In the genomic region with DNA sequence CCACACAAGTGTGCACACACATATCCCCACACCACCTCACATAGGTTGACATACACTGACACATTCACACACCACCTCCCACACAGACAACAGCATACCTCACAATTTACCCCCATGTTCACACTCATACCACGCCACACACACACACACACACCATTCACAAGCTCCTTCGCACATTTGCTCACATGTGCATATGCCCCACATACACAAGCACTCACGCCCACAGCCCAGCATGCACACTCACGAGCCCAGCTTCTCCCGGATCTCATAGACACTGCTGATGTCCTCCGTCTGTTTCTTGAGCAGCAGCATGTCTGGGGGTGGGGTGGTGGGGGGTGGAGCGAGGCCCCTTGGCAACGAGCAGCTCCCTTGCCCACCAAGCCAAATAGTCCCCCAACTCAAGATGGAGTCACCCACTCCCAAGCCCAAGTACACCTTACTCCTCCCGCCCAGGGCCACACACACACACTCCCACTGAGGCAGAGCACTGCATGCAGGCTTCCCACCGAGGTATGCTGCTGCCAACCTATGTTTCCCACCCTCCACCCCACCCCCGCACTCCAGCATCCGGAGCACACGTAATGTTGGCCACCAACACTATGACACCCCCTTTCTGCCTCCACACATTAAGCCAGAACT, we compare ENCODE assay signal across 9 mouse cellular contexts. TPM values are rescaled to one million over a fixed set of nuclear protein-coding genes. Genes with fewer than 3 reads are reported as not detected.
DNase-seq lines count a peak whose midpoint lies in the region; ATAC-seq and TF ChIP-seq lines count a peak whose summit lies in the region.
"Had no signal": no experiment of that assay in that cellular context is flagged by ENCODE, and none has a peak within 500 bp of the region (broad histone marks: within the 10 kb centered on the region; RNA-seq: fewer than 3 reads in every experiment).

No protein-coding gene starts in this region.

- H3K27me3 ChIP-seq in lung, postnatal 0 days (replicated peaks; ENCODE audit: insufficient read depth, low read length), result no peaks in the 10 kb centered on the region
- H3K27me3 ChIP-seq in limb, embryonic 12.5 days, result peaks cover 28% of the 10 kb centered on the region
- H3K27me3 ChIP-seq in stomach, embryonic 14.5 days (ENCODE audit: control insufficient read depth, insufficient read depth, low read length), result no peaks in the 10 kb centered on the region

- TF ChIP-seq EP300 in lung, postnatal 0 days (IDR thresholded peaks at IDR 0.05), result no peak

- no peak overlapping the region for H3K9ac ChIP-seq in lung, postnatal 0 days (replicated peaks; ENCODE audit: low read depth)
- no peak overlapping the region for H3K9ac ChIP-seq in limb, embryonic 12.5 days (replicated peaks)
- 0 out of 2 replicates have a peak overlapping the region, but pooled peaks have one; percentile 25 for H3K9ac ChIP-seq in stomach, embryonic 14.5 days (replicated peaks; ENCODE audit: low read depth, low read length)

- peak overlapping the region; percentile 72 for H3K4me3 ChIP-seq in gastrocnemius, adult 2 months
- peak overlapping the region; percentile 34; the same call in 1 of the 2 replicates for H3K4me3 ChIP-seq in lung, postnatal 0 days (ENCODE audit: low read depth, low read length)
- peak overlapping the region; percentile 51 for H3K4me3 ChIP-seq in limb, embryonic 12.5 days (replicated peaks)
- H3K4me3 ChIP-seq in stomach, embryonic 14.5 days (ENCODE audit: low read depth, low read length), result peak overlapping the region; percentile 35

- no peak for DNase-seq in gastrocnemius, adult 2 months
- DNase-seq in gastrocnemius, adult 8-10 months (ENCODE audit: low spot score in 2 of 2), result no peak
- DNase-seq in lung, postnatal 0 days (ENCODE audit: low spot score), result no peak
- DNase-seq in lung, postnatal 4 days, result no peak
- no peak for DNase-seq in adrenal gland, postnatal 36 days
- DNase-seq in adrenal gland, adult 18-20 months (ENCODE audit: low spot score in 2 of 2), result no peak
- DNase-seq: spleen, adult 18-20 months had no signal

- H3K9me3 ChIP-seq in lung, postnatal 0 days (ENCODE audit: low read length), result no peaks in the 10 kb centered on the region
- no peaks in the 10 kb centered on the region for H3K9me3 ChIP-seq in limb, embryonic 12.5 days
- H3K9me3 ChIP-seq in stomach, embryonic 14.5 days (ENCODE audit: control insufficient read depth, low read depth, low read length), result no peaks in the 10 kb centered on the region

- H3K4me2 ChIP-seq in lung, postnatal 0 days (replicated peaks; ENCODE audit: low read depth, low read length), result peak overlapping the region; percentile 69
- H3K4me2 ChIP-seq in limb, embryonic 12.5 days, result peak overlapping the region; percentile 71
- peak overlapping the region; percentile 64 for H3K4me2 ChIP-seq in stomach, embryonic 14.5 days (replicated peaks; ENCODE audit: low read depth, low read length)

- intact Hi-C loops in gastrocnemius, adult 2 months (cut with DNase I), result loop anchor here (10.0 kb wide), 2 partner anchors 604 to 644 kb away; no protein-coding TSS in a partner anchor

- H3K4me1 ChIP-seq in lung, postnatal 0 days (ENCODE audit: insufficient read depth, low read depth, low read length), result no peaks in the 10 kb centered on the region
- 0 out of 2 replicates have a peak, but pooled peaks cover 4% of the 10 kb centered on the region for H3K4me1 ChIP-seq in limb, embryonic 12.5 days (replicated peaks)
- H3K4me1 ChIP-seq in stomach, embryonic 14.5 days (ENCODE audit: control insufficient read depth, insufficient read depth, low read length), result no peaks in the 10 kb centered on the region

- H3K27ac ChIP-seq in gastrocnemius, adult 2 months, result peak overlapping the region; percentile 72; the same call in 1 of the 2 replicates
- H3K27ac ChIP-seq in lung, postnatal 0 days (ENCODE audit: low read length), result no peak overlapping the region
- H3K27ac ChIP-seq in limb, embryonic 12.5 days, result no peak overlapping the region
- H3K27ac ChIP-seq in stomach, embryonic 14.5 days (ENCODE audit: low read length), result no peak overlapping the region

- no peak for TF ChIP-seq CTCF in gastrocnemius, adult 2 months (IDR thresholded peaks at IDR 0.05)
- TF ChIP-seq CTCF in lung, postnatal 0 days (IDR thresholded peaks at IDR 0.05), result no peak

- 53% methylated on average over 13 of the region's 13 CpGs for WGBS in lung, postnatal 0 days
- WGBS in limb, embryonic 12.5 days, result 57% methylated on average over 13 of the region's 13 CpGs
- 59% methylated on average over 13 of the region's 13 CpGs for WGBS in stomach, embryonic 14.5 days

- no peak for ATAC-seq in lung, postnatal 0 days
- no peak for ATAC-seq in limb, embryonic 12.5 days (ENCODE audit: insufficient number of reproducible peaks, insufficient read depth, low FRiP score, low TSS enrichment, low read depth)
- ATAC-seq in stomach, embryonic 14.5 days (ENCODE audit: insufficient number of reproducible peaks, insufficient read depth, low FRiP score, low read depth), result no peak

- H3K36me3 ChIP-seq in lung, postnatal 0 days (ENCODE audit: insufficient read depth, low read length), result no peaks in the 10 kb centered on the region
- no peaks in the 10 kb centered on the region for H3K36me3 ChIP-seq in limb, embryonic 12.5 days
- H3K36me3 ChIP-seq in stomach, embryonic 14.5 days (ENCODE audit: control insufficient read depth, insufficient read depth, low read length), result no peaks in the 10 kb centered on the region

RNA-seq across cellular contexts. Expression of a gene that starts 0.9 kb away (rescaled TPM):
- total RNA-seq in gastrocnemius, adult 2 months (2021), result 10 to 100 TPM in 1 of 2 experiments, 1 to 10 TPM in 1; 8.1 to 10.6 TPM
- total RNA-seq in gastrocnemius, adult 8-10 months (2022), result 10 to 100 TPM in 2 of 4 experiments, 1 to 10 TPM in 2; 7.8 to 10.8 (median 10.2) TPM
- polyA plus RNA-seq in lung, postnatal 0 days (2015; fragmentation: Nextera tagmentation; extraction: Ambion mirVana), result 3.9 and 5.5 TPM in 2 replicates
- polyA plus RNA-seq in limb, embryonic 12.5 days (2016; fragmentation: Nextera tagmentation; extraction: Ambion mirVana), result 18.0 and 19.3 TPM in 2 replicates
- 27.0 and 27.7 TPM in 2 replicates for polyA plus RNA-seq in stomach, embryonic 14.5 days (2014; fragmentation: Nextera tagmentation; extraction: Ambion mirVana)
- total RNA-seq in adrenal gland, postnatal 36 days (2021), result 1 to 10 TPM; 6.9 to 7.0 TPM
- total RNA-seq in adrenal gland, adult 18-20 months (2021), result 10 to 100 TPM; 10.6 to 11.7 TPM

RNA-seq across cellular contexts. Expression of a gene that starts 13.9 kb away (rescaled TPM):
- total RNA-seq in gastrocnemius, adult 2 months (2021), result 100 to 1,000 TPM; 125 to 154 TPM
- 100 to 1,000 TPM in 3 of 4 experiments, 10 to 100 TPM in 1; 95.0 to 131 (median 122) TPM for total RNA-seq in gastrocnemius, adult 8-10 months (2022)
- 7.5 and 7.8 TPM in 2 replicates for polyA plus RNA-seq in lung, postnatal 0 days (2015; fragmentation: Nextera tagmentation; extraction: Ambion mirVana)
- 7.3 and 7.6 TPM in 2 replicates for polyA plus RNA-seq in limb, embryonic 12.5 days (2016; fragmentation: Nextera tagmentation; extraction: Ambion mirVana)
- 11.0 and 12.2 TPM in 2 replicates for polyA plus RNA-seq in stomach, embryonic 14.5 days (2014; fragmentation: Nextera tagmentation; extraction: Ambion mirVana)
- total RNA-seq in adrenal gland, postnatal 36 days (2021), result 100 to 1,000 TPM in 1 of 2 experiments, 10 to 100 TPM in 1; 62.6 to 126 TPM
- total RNA-seq in adrenal gland, adult 18-20 months (2021), result 10 to 100 TPM; 74.5 to 97.7 TPM

RNA-seq across cellular contexts. Expression of a gene that starts 19.8 kb away (rescaled TPM):
- not detected for total RNA-seq in gastrocnemius, adult 2 months (2021)
- not detected for total RNA-seq in gastrocnemius, adult 8-10 months (2022)
- polyA plus RNA-seq in lung, postnatal 0 days (2015; fragmentation: Nextera tagmentation; extraction: Ambion mirVana), result 2.2 and 2.4 TPM in 2 replicates
- polyA plus RNA-seq in limb, embryonic 12.5 days (2016; fragmentation: Nextera tagmentation; extraction: Ambion mirVana), result 45.7 and 51.6 TPM in 2 replicates
- polyA plus RNA-seq in stomach, embryonic 14.5 days (2014; fragmentation: Nextera tagmentation; extraction: Ambion mirVana), result 5.0 and 7.3 TPM in 2 replicates
- total RNA-seq in adrenal gland, postnatal 36 days (2021), result 1 to 10 TPM in 1 of 2 experiments, under 1 TPM in 1; 0.49 to 2.0 TPM
- total RNA-seq in adrenal gland, adult 18-20 months (2021), result under 1 TPM; 0.20 to 0.35 TPM

RNA-seq across cellular contexts. Expression of a gene that starts 56.9 kb away (rescaled TPM):
- 10 to 100 TPM; 48.5 to 55.8 TPM for total RNA-seq in gastrocnemius, adult 2 months (2021)
- total RNA-seq in gastrocnemius, adult 8-10 months (2022), result 10 to 100 TPM; 51.3 to 65.3 (median 61.4) TPM
- 321 and 324 TPM in 2 replicates for polyA plus RNA-seq in lung, postnatal 0 days (2015; fragmentation: Nextera tagmentation; extraction: Ambion mirVana)
- polyA plus RNA-seq in limb, embryonic 12.5 days (2016; fragmentation: Nextera tagmentation; extraction: Ambion mirVana), result 154 and 167 TPM in 2 replicates
- polyA plus RNA-seq in stomach, embryonic 14.5 days (2014; fragmentation: Nextera tagmentation; extraction: Ambion mirVana), result 254 and 260 TPM in 2 replicates
- total RNA-seq in adrenal gland, postnatal 36 days (2021), result 100 to 1,000 TPM; 278 to 286 TPM
- total RNA-seq in adrenal gland, adult 18-20 months (2021), result 100 to 1,000 TPM; 289 to 309 TPM

RNA-seq across cellular contexts. Expression of a gene that starts 57.3 kb away (rescaled TPM):
- total RNA-seq in gastrocnemius, adult 2 months (2021), result 10 to 100 TPM; 20.1 to 24.2 TPM
- total RNA-seq in gastrocnemius, adult 8-10 months (2022), result 10 to 100 TPM; 16.6 to 20.5 (median 19.7) TPM
- polyA plus RNA-seq in lung, postnatal 0 days (2015; fragmentation: Nextera tagmentation; extraction: Ambion mirVana), result 34.7 and 35.7 TPM in 2 replicates
- 12.5 and 13.2 TPM in 2 replicates for polyA plus RNA-seq in limb, embryonic 12.5 days (2016; fragmentation: Nextera tagmentation; extraction: Ambion mirVana)
- 19.2 and 19.6 TPM in 2 replicates for polyA plus RNA-seq in stomach, embryonic 14.5 days (2014; fragmentation: Nextera tagmentation; extraction: Ambion mirVana)
- 10 to 100 TPM; 21.6 to 31.5 TPM for total RNA-seq in adrenal gland, postnatal 36 days (2021)
- 10 to 100 TPM; 24.0 to 24.3 TPM for total RNA-seq in adrenal gland, adult 18-20 months (2021)
